Mouse (Mus musculus): ENCODE results near the gene Pank1.

The Pank1 gene

DNA sequence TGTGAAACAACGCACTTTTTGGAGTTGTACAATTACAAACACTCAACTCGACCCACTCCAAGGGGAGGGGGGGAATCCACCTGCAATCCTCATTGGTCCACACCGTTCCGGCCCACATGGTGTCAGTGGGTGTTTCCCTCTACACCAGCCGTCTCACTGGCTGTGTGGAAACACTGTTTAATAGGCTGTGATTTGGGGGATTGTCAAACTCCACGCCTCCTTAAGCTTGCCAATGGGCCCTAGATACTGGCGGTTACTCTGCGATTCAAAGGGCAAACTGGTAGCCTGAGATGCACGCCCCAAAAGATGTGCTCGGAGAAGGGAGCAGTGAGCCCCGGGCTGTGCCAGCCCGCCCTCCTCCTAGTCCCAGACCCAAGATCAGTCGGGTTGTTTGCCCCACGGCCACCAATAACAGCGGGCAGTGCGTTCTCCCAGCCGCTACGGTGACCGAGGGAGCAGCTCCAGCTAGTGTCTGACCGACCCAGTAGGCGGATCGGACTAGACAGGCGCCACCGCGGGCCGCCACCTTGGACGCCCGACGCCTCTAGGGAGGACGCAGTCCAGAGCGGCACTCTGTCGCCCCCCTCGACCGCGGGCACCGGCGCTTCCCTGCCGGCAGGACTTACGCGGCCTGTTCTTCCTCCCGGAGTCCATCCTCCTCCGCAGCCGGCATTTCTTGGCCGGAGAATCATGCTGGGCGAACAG lies 1.2 kb downstream of the Pank1 start:
- DNase-seq = peak; percentile 87 to 91

DNA sequence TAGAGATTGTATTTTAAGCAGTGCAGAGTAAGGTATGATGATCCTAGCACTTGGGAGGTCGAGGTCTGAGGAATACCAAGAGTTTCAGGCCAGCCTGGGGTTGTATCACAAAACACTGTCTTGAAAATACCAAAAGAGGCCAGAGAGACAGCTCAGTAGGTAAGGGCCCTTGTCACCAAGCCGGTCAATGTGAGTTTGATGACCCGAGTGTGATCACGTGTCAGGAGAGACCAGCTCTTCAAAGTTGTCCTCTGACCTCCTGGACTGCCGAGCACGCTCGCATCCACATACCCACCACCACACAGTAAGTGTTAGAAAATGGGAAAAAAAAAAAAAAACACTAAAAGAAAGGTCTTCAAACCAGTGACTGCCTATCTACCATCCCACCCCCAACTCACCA lies 2.6 kb downstream of the Pank1 start:
- no peak for DNase-seq

DNA sequence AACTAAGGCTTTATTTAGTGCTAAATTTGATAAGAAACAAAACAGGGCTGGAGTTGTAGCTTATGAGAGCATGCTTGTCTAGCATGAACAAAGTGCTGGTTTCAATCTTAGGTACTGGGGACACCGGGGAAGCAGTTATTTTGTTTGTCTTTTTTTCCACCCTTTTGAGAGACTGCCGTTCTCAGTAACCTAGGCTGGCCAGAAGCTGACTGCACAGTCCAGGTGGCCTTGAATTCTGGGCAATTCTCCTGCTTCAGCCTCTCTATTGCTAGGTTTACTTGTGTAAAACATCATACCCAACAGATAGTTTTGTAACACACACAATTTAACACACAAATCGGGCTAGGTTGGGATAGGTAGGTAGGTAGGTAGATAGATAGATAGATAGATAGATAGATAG lies 9.9 kb downstream of the Pank1 start:
- no peak for DNase-seq

DNA sequence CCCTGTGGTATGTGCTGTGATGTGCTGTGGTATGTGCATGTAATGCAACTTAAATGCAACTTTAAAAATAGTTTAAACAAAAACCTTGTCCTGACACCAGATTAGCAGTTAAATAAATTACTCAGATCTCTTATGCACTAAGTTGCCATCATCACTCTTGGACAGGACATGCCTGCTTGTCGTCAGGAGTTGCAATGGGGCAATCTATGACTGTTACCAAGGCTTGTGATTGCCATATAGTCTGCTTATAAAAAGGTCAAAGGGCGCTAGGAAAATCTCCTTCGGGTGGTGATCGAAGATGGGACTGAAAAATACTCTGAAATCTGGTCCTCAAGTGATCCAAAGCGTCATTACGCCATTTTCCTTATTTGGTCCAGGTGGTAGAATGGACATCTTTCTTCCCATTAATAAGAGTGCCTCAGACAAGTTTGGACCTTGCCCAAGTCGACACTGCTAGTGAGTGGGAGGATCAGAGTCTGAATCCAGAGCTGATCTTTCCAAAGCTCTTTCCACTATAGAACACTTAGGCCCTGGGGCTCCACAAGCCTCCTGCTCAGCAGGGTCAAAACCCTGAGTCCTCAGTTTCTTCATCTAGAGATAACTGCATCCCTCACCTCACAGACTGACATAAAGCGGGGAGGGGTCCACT lies 11.0 kb downstream of the Pank1 start:
- DNase-seq = no peak

DNA sequence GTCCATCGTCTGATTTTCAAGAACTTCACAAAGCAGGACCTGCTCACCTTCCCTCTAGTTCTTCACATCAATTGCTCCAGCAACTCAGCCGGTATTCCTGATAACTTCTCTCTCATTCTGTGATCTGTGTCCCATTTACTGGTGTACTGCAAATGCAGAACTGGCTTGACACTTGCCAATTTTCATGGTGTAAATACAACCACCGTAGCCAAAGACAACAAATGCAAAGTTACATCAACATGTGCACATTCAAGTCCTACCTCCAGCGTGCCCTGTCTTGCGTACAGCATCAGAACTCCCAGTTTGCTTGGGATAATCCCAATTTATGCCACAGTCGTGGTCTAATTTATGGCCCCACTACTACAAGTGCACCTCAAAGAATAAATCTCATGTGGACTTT lies 15.5 kb downstream of the Pank1 start:
- no peak for DNase-seq

GRCm38 (mm10) chr19:34856021-34856651 lies 23.1 kb downstream of the Pank1 start:
- DNase-seq = peak; percentile 62 to 74

DNA sequence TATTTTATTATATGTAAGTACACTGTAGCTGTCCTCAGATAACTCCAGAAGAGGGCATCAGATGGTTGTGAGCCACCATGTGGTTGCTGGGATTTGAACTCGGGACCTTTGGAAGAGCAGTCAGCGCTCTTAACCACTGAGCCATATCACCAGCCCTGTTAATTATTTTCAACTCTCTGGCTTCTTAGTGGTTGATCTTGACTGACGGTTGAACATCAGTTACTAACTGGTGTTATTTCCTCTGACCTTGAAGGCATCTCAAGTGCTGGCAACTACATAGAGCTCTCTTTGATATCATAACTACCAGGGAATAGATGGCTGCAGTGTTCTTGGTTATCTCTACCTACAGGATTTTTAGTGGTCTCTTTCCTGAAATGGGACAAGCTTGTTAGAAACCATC lies 28.1 kb downstream of the Pank1 start:
- no peak for DNase-seq

DNA sequence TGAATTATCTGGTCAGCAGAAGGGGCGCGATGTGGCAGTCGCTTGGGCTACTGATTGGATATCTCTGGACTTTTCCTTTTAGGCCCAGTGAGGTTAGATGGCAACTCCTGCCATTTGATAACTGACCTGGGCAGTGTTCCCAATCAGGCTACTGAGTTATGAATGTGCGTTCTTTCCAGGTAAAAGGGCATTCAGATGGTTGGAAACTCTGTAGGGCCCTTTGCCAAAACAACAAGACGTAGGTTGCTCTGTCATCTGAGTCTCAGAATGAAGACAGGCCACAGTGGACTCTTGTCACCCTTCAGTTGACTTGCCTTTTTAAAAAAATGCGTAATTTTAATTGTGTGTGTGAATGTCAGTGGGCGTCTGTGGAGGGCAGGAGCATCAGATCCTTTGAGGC lies 29.8 kb downstream of the Pank1 start:
- DNase-seq = no peak

- DNase-seq = no peak
Observed at GRCm38 (mm10) chr19:34848164-34848563, 31.1 kb downstream of the Pank1 start.

DNA sequence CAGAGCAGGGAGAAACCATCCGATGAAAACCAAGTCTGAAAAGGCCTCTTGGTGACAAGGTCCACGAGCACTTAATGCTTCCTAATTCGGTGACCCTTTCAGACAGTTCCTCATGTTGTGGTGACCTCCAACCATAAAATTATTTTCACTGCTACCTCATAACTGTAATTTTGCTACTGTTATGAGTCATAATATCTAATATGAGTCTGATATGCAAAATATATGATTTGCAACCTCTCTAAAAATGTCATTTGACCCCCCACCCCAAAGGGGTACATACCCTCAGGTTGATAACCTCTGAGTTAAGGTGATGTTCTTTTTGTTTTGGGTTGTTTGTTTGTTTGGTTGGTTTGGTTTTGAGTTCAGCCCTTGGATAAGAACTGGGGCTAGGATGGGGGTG lies 32.2 kb downstream of the Pank1 start:
- no peak for DNase-seq

GRCm38 (mm10) chr19:34846508-34847038 lies 32.7 kb downstream of the Pank1 start:
- peak in 1 of 2 experiments; percentile 29 for DNase-seq

GRCm38 (mm10) chr19:34846005-34846404 lies 33.2 kb downstream of the Pank1 start:
- DNase-seq = no peak

DNA sequence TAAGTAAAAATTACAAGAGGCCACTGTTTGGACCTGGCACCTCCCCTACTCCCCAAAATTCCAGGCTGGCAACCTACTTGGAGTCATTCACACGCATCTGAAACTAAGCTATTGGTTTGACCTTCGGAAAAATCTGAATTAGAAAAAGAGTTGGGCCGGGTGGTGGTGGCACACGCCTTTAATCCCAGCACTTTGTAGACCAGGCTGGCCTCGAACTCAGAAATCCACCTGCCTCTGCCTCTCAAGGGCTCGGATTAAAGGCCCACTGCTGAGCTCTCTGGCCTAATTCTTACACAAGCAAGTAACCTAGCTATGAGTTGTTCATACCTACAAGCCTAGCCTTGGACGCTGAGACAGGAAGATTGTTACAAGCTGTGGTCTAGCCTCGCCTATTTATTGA lies 33.9 kb downstream of the Pank1 start:
- no peak for DNase-seq

DNA sequence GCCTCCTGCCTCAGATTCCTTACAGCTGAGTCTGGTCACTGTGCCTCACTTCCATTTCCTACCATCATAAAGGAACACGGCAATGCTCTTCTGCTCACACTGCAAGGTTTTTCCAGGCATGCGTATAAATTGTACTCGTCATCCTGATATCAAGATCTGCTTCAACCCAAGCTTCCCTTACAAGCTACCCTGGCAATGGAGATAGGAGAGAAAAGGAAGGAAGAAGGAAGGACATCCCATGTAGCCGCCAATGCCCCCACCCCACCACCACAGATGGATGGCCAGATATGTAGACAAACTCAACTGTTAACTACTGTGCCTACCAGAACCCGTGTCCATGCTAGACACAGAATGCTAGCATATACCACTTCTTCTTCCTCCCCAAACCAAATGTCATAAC lies 34.5 kb downstream of the Pank1 start:
- DNase-seq = no peak

DNA sequence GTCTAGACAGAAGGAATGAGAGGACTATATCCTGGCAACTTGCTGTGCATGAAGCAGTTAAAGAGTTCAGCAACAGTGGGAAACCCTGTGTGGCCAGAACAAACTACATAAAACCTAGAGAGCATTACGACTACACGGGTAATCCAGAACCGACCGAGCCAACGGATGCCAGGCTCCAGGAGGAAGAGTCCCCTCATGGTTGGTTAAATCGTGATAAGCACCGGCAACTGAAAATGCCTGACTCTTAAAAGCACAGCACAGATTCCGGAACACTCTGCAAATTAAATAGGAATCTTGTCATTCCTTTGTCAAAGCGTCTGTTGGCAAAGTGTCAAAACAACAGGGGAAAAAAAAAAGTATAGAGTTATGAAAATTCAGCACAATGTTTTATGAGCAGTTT lies 35.2 kb downstream of the Pank1 start:
- DNase-seq = no peak

DNA sequence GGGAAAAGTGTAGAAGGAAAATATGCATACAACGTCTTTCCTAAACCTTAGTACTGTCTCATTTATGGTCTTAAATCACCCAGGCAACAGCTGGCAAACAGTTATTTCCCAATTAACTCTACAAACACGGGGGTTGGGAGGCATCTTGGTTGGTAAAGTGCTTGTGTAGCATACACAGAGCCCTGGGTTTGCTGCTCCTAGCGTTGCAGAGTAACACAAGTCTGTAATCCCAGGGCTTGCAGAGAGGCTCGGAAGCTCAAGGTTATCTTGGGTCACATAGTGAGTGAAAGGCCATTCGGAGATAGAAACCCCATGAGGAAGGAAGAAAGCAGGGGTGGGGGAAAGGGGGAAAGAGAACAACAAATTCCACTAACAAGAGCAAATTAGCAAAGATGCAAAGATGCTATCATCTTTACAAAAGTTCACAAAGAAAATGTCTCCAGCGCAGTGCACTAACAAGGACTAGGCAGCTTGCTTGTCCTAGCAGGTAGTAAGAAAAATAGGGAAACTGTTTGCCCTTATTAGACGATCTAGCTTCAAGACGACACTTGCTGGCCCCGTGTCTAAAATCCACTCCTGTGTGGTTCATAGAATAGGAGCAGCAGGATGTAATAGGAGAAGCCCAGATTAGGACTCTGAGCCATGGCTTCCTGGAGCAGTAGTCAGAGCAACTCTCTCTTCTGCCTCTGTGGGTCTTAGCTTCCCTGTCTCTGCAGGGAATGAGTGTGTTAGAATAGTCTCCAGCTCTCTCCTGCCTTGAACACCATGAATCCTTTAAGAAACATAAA lies 37.3 kb downstream of the Pank1 start:
- DNase-seq = no peak

DNA sequence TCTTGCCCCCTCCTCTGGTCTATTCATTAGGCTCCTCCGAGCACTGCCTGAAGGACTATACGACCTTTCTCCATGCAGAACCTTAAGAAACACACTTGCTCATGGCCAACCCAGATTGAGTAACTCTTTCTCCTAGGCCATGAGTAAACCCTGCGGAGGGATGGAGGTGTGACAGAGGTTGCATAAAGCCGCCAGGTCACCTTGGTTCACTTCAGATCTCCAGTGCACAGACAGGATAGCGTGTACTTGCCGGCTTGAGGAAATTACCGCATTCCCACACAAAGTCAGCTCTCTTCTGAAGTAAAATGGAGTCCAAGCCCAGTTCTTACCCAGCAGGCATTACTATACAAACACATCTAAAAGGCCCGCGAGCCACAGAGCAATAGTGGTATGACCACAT lies 40.6 kb downstream of the Pank1 start:
- DNase-seq = no peak

GRCm38 (mm10) chr19:34831702-34832101 lies 47.6 kb downstream of the Pank1 start:
- DNase-seq = no peak

DNA sequence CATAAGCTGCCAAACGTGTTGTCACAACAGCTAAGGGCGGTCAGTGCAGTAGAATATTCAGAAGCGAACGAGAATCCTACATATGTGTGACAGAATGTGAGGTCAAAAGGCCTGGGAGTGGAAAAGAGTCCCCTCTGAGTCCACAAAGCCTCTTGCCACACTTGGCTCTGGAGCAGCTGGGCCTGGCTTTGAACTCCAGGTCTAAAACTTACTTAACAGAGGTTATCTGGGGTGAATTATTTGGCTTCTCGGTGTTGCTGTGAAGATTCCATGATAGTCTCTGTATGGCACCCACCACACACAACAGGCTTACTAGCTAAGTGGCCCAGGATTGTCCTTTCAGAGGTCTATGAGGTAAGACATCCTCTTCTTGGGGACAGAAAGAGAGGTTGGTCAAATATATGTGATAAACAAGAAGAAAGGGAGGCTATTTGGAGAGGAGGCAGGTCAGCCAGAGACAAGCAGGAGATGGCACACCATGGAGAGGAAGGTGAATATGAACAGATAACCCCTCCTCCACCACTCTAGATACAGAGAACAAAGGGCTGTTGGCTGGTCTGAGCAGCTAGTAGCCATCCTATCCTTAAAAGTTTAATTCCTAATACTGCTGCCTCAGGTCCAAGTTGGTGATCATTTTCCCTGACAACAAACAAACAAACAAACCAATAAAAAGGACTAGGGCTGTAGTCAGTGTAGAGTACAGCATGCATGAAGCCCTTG lies 51.2 kb downstream of the Pank1 start:
- no peak for DNase-seq

DNA sequence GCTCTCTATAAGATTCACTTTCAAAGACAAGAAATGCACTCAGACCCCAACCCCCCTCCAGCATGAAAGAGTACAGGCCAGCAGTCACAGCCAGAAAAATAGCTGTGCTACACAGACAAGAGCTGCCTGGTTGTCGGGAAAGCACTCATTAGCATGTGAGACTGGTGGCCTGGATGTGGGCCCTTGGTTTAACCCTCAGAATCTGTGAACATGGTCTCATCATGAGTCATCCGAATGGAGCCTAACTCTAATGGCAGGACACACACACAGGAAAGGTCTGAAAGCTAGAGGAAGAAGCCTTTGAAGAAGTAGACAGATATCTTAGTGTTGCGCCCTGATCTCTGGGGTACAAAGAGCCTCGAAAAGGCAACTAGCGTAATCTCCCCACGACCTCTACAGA lies 51.8 kb downstream of the Pank1 start:
- DNase-seq = no peak

DNA sequence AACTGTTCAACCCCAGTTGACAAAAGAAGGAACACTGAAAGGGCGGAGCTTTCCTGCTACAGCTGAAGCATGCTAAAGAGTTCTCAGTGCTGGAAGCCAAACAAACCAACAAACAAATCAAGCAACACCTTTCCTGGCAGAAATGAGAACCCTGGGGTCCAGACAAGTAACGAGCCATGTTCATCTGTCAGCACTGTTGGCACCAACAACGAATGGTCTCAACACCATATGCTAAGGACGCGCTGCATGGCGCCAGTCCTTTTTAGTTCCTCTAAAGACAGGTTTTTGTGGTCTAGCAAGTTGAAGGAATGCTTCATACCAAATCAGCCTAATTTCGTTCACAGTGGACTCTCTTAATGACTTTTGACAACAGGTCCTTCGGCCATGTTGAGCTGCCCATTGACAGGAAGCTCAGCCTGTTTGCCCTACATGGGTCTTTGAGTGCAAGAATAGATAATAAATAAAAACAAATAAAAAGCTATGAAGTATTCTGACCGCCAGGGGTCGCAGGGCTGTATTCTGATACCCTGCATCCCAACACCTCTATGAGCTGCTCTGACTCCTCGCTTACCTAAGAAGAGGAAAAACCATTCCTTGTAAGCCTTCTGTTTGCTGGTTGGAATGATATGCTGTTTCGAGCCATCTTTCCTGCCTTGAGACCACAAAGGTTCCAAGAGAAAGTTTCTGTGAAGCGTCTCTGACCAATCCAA lies 53.2 kb downstream of the Pank1 start:
- peak in 1 of 2 experiments; percentile 40 for DNase-seq

All from lung, postnatal 4 days (tissue).